Mouse (Mus musculus): ENCODE results near the gene 1520401A03Rik.

Gene 1520401A03Rik

GRCm38 (mm10) chr17:23664556-23665021 is 58.0 kb downstream of the 1520401A03Rik start:
- no peak for DNase-seq

- DNase-seq: peak in 1 of 2 experiments; percentile 34
Observed at GRCm38 (mm10) chr17:23661526-23661925, 61.1 kb downstream of the 1520401A03Rik start.

GRCm38 (mm10) chr17:23660876-23661200 is 61.7 kb downstream of the 1520401A03Rik start:
- no peak for DNase-seq

- DNase-seq: peak; percentile 76 to 78
Observed at GRCm38 (mm10) chr17:23660117-23660875, 62.3 kb downstream of the 1520401A03Rik start, which contains the start of gene Bicdl2. Gene Bicdl2 (plus strand): TSS chr17:23660506.

GRCm38 (mm10) chr17:23658450-23658849 is 64.1 kb downstream of the 1520401A03Rik start:
- DNase-seq: no peak

All from lung, postnatal 4 days (tissue).